Mouse (Mus musculus) forebrain, embryonic 16.5 days (tissue): Measurements from ENCODE around the gene Slc38a4. TPM values are rescaled to one million over a fixed set of nuclear protein-coding genes. Genes with fewer than 3 reads are reported as not detected.

Experiments used
- ATAC-seq: fragments of 200-750 bp; cut with Nextera tagmentation; 2 replicates; pipeline ENCODE4 v1.8.0; 2017; ENCODE audit warnings: mild to moderate bottlenecking, moderate library complexity
- H3K27ac ChIP-seq: fragments of 300-500 bp; sonication (generic); 2 replicates; pipeline ENCODE4 v1.5.1; 2014; ENCODE audit warnings: low read length, control low read depth
- H3K27me3 ChIP-seq: fragments of 300-500 bp; sonication (generic); replicated peaks from 2 replicates; pipeline ENCODE4 v1.6.1; 2014; ENCODE audit warnings: low read length; ENCODE audit not compliant: control insufficient read depth, insufficient read depth
- H3K36me3 ChIP-seq: fragments of 300-500 bp; sonication (generic); 2 replicates; pipeline ENCODE4 v1.6.1; 2014; ENCODE audit not compliant: control insufficient read depth, insufficient read depth
- H3K4me1 ChIP-seq: fragments of 300-500 bp; sonication (generic); replicated peaks from 2 replicates; pipeline ENCODE4 v1.6.1; 2014; ENCODE audit warnings: low read length; ENCODE audit not compliant: control insufficient read depth, insufficient read depth
- H3K4me2 ChIP-seq: fragments of 300-500 bp; sonication (generic); 2 replicates; pipeline ENCODE4 v1.6.1; 2014; ENCODE audit warnings: mild to moderate bottlenecking, low read length, control low read depth
- H3K4me3 ChIP-seq: fragments of 300-500 bp; sonication (generic); replicated peaks from 2 replicates; pipeline ENCODE4 v1.5.1; 2014; ENCODE audit warnings: mild to moderate bottlenecking, low read length, control low read depth
- H3K9ac ChIP-seq: fragments of 300-500 bp; sonication (generic); replicated peaks from 2 replicates; pipeline ENCODE4 v1.6.1; 2014; ENCODE audit warnings: low read depth, low read length, control low read depth
- H3K9me3 ChIP-seq: fragments of 300-500 bp; sonication (generic); 2 replicates; pipeline ENCODE4 v1.6.1; 2016; ENCODE audit warnings: low read length; ENCODE audit not compliant: control insufficient read depth
- WGBS: fragments of 180-500 bp; shearing (Covaris S2); extraction: QIAGEN DNeasy Blood & Tissue Kit; methylation state at CpG from one replicate; pipeline ENCODE4 v1.1.7; 2014; 5-methylcytosine and 5-hydroxymethylcytosine counted together
- polyA plus RNA-seq: library from polyadenylated mRNA; unstranded; fragments of >200 nt; fragmentation: Nextera tagmentation; extraction: Ambion mirVana; gene quantifications from 2 replicates; pipeline ENCODE4 v1.2.1, GENCODE M21; 2015

The Slc38a4 gene
- polyA plus RNA-seq, 1 experiment from 2014 or later, result 3.7 TPM

DNA sequence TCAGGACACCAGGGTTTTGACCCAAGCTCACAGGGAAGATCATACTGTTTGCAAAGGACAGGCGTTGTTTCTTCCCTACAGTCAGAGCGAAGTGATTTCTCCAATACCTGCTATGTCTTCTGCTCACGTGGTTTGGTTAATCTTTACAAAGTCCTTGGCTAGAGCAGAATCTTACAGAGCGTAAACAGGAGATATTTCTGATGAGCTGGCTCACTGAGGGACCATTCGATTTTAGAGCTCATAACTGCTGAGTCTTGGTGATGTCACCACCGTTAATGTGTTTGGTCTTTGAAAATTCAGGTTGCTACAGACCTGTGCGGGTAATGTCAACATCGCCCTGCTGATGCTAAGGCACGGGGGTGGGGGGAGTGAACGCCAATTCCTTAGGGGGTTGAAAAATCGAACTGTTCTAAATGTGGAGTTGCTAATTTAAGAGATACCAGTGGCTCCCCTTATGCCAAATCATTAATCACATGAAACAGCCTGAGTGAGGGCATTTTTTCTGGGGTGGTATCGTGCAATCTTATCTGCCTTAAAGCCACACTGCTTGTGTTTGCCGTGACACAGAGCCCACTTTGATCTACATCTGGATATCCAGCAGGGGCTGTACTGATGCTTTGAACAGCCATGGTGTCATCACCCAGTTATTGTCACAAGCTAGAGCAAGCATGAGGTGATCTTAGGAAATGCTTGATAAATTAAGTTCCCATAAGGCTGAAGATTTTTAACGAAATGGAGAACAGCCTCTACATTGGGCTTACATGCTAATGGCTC is 44.0 kb downstream of the Slc38a4 start:
- 92% methylated on average over 14 of the region's 14 CpGs for WGBS
- no peak overlapping the region for H3K27ac ChIP-seq
- H3K4me1 ChIP-seq, result no peaks in the 10 kb centered on the region
- no peak for ATAC-seq
- H3K4me2 ChIP-seq, result no peak overlapping the region
- no peaks in the 10 kb centered on the region for H3K36me3 ChIP-seq
- H3K27me3 ChIP-seq, result no peaks in the 10 kb centered on the region
- H3K9ac ChIP-seq, result no peak overlapping the region
- no peaks in the 10 kb centered on the region for H3K9me3 ChIP-seq
- H3K4me3 ChIP-seq, result no peak overlapping the region

- no peaks in the 10 kb centered on the region for H3K36me3 ChIP-seq
- H3K27me3 ChIP-seq, result no peaks in the 10 kb centered on the region
- ATAC-seq, result no peak
- 83% methylated on average over 3 of the region's 3 CpGs for WGBS
- H3K4me2 ChIP-seq, result no peak overlapping the region
- no peaks in the 10 kb centered on the region for H3K9me3 ChIP-seq
- H3K27ac ChIP-seq, result no peak overlapping the region
- H3K9ac ChIP-seq, result no peak overlapping the region
- H3K4me1 ChIP-seq, result no peaks in the 10 kb centered on the region
- no peak overlapping the region for H3K4me3 ChIP-seq
Measured at GRCm38 (mm10) chr15:97009271-97009670, 46.5 kb downstream of the Slc38a4 start.

DNA sequence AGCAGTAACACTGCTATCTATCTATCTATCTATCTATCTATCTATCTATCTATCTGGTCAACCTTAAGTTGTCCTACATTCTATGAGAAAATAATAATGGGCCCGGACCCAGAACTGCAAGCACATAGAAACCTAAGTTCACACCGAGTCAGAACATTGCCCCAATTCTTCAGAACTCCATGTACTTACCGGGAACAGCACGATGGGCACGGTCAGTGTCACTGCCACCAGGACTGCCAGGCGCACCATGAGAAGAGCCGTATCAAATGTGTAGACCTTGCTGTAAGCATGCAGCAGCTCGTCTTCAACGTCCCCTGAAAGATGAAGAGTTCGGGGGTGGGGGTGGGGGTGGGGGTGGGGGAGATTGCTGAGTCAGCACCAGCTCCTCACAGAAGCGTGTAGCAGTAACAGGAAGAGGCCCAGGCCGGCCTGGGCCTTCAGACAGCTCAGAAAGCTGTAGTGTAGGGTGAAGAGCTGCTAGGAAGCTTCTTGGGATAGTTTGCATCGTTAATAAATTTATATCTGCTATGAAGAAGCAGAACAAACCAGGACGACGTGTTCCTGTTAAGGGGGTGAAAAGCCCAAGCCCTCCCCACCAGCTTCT is 50.0 kb downstream of the Slc38a4 start:
- H3K36me3 ChIP-seq, result no peaks in the 10 kb centered on the region
- H3K9me3 ChIP-seq, result no peaks in the 10 kb centered on the region
- 91% methylated on average over 15 of the region's 15 CpGs for WGBS
- no peak overlapping the region for H3K27ac ChIP-seq
- no peak overlapping the region for H3K4me3 ChIP-seq
- no peaks in the 10 kb centered on the region for H3K4me1 ChIP-seq
- H3K27me3 ChIP-seq, result no peaks in the 10 kb centered on the region
- ATAC-seq, result no peak
- no peak overlapping the region for H3K9ac ChIP-seq
- H3K4me2 ChIP-seq, result no peak overlapping the region

- WGBS, result 85% methylated on average over 7 of the region's 7 CpGs
- no peaks in the 10 kb centered on the region for H3K9me3 ChIP-seq
- no peak overlapping the region for H3K4me3 ChIP-seq
- H3K27ac ChIP-seq, result no peak overlapping the region
- no peak overlapping the region for H3K9ac ChIP-seq
- no peak for ATAC-seq
- no peaks in the 10 kb centered on the region for H3K36me3 ChIP-seq
- H3K4me1 ChIP-seq, result no peaks in the 10 kb centered on the region
- H3K27me3 ChIP-seq, result no peaks in the 10 kb centered on the region
- no peak overlapping the region for H3K4me2 ChIP-seq
Measured at GRCm38 (mm10) chr15:97004525-97004867, 51.3 kb downstream of the Slc38a4 start.

DNA sequence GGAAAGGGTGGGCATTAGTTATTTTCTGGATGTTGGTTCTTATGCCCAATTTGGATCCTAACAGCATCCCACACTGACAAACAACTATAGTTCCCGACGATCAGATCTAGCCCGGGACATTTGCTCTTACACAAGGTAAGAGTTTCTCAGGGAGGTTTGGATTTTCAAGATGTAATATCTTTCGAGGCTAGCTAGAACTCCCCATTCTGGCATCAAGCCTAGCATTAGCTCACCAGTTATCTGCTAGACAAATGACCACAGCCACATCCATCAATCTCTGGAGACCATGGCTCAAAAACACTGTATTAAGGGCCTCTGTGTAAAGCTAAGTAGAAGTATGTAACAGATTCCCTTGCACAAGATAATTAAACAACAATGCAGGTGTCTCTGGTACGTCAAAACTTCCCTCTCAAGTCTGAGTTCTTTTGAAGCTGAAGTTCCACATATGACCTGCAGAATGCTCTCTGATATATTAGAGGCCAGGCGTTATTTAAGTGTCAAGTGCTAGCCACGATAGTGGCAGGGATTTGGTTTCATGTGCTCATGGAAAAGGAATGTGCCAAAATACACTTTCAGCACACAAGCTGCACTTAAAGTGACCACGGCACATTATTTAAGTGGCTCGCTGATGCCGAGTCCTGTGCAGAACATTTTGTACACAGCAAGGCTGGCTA is 51.8 kb downstream of the Slc38a4 start:
- Histone ChIP-seq H3K36me3 (no peaks in the 10 kb centered on the region), H3K4me2 (no peak overlapping the region), H3K9me3 (no peaks in the 10 kb centered on the region), H3K27ac (no peak overlapping the region), H3K4me3 (no peak overlapping the region), H3K9ac (no peak overlapping the region), H3K4me1 (no peaks in the 10 kb centered on the region), H3K27me3 (no peaks in the 10 kb centered on the region)
- 65% methylated on average over 10 of the region's 10 CpGs for WGBS
- ATAC-seq, result no peak

DNA sequence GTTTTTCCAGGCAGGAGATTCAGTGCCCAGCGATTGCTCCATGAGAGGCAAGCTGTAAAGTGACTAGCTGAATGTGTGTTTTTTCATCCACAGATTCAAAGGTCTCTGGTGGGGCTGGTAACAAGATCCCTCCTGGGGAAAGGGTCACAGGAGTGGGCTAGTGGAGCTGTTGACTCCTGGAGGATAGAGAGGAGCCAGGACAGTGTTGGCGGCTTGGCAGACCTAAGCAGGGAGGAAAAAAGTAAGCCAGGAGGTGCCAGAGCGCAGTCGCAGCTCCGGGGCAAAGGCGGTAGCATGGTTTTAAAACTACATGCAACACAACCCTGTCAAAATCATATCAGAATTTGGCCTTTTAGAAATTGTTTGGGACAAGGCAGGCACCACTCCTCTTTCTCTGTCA is 52.6 kb downstream of the Slc38a4 start:
- Histone ChIP-seq H3K4me1 (no peaks in the 10 kb centered on the region), H3K9ac (0 out of 2 replicates have a peak overlapping the region, but pooled peaks have one; percentile 15), H3K4me2 (peak overlapping the region; percentile 38), H3K4me3 (peak overlapping the region; percentile 25), H3K36me3 (no peaks in the 10 kb centered on the region), H3K27me3 (no peaks in the 10 kb centered on the region), H3K9me3 (no peaks in the 10 kb centered on the region), H3K27ac (no peak overlapping the region)
- no peak for ATAC-seq
- WGBS, result 76% methylated on average over 6 of the region's 6 CpGs

DNA sequence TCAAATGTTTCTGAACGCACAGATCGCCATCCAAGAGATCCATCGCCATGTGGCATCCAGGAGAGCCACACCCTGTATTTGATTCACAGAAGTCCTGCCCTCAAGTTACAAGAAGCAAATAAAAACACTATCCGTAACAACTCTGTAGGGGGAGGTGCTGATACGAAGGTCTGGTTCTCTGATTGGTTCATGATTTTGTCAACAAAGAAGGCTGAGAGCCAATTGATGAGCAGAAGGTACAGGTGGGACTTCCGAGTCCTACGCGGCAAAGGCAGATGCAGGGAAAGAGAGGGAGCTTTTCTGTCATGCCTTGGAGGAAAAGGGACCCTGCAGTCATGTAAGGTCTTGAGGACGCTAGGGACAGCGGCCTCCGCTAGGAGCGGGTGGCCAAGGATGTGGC is 53.0 kb downstream of the Slc38a4 start:
- WGBS, result 66% methylated on average over 12 of the region's 12 CpGs
- no peaks in the 10 kb centered on the region for H3K27me3 ChIP-seq
- H3K9ac ChIP-seq, result 0 out of 2 replicates have a peak overlapping the region, but pooled peaks have one; percentile 15
- 0 out of 2 replicates have a peak, but pooled peaks have one; percentile 28 for ATAC-seq
- H3K36me3 ChIP-seq, result no peaks in the 10 kb centered on the region
- no peak overlapping the region for H3K27ac ChIP-seq
- H3K9me3 ChIP-seq, result no peaks in the 10 kb centered on the region
- H3K4me1 ChIP-seq, result no peaks in the 10 kb centered on the region
- H3K4me3 ChIP-seq, result peak overlapping the region; percentile 25
- peak overlapping the region; percentile 38 for H3K4me2 ChIP-seq

GRCm38 (mm10) chr15:97001886-97002285 is 53.9 kb downstream of the Slc38a4 start:
- Histone ChIP-seq H3K4me2 (no peak overlapping the region), H3K27ac (no peak overlapping the region), H3K9me3 (no peaks in the 10 kb centered on the region), H3K36me3 (no peaks in the 10 kb centered on the region), H3K9ac (no peak overlapping the region), H3K27me3 (no peaks in the 10 kb centered on the region), H3K4me1 (no peaks in the 10 kb centered on the region), H3K4me3 (no peak overlapping the region)
- WGBS, result 74% methylated on average over 7 of the region's 7 CpGs
- ATAC-seq, result no peak

DNA sequence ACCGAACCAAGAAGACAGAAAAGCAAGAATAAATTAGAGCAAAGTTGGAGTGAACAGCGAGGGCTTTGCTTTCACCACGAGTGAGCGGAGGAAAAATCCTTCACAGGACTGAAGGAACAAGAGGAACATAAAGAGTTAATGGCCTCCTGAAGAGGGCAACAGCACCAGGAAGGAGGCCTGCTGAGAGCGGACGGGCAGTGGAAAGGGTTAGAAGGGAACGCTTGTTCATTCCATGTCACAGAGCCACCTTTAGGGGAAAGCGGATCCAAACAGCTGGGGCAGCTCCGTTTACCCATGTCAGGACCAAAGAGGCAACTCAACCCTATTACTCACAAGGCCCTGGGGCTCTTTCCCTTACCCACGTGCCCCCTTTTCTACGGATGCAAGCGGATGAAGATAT is 54.3 kb downstream of the Slc38a4 start:
- H3K4me1 ChIP-seq, result no peaks in the 10 kb centered on the region
- no peaks in the 10 kb centered on the region for H3K36me3 ChIP-seq
- H3K9me3 ChIP-seq, result no peaks in the 10 kb centered on the region
- WGBS, result 70% methylated on average over 12 of the region's 12 CpGs
- no peak overlapping the region for H3K4me3 ChIP-seq
- H3K9ac ChIP-seq, result no peak overlapping the region
- no peak for ATAC-seq
- H3K4me2 ChIP-seq, result no peak overlapping the region
- no peak overlapping the region for H3K27ac ChIP-seq
- no peaks in the 10 kb centered on the region for H3K27me3 ChIP-seq
